Mouse (Mus musculus): ENCODE measurements around the gene D10Wsu102e.

- TF ChIP-seq TAL1 (IDR thresholded peaks at IDR 0.05; ENCODE audit: low read length) (no peak), GATA1 (IDR thresholded peaks at IDR 0.05; ENCODE audit: low read length) (no peak)
Measured at GRCm38 (mm10) chr10:83336336-83336735, 23.7 kb upstream of the D10Wsu102e start.
